Mouse (Mus musculus): ENCODE measurements around the gene Cfap61.

Gene Cfap61

DNA sequence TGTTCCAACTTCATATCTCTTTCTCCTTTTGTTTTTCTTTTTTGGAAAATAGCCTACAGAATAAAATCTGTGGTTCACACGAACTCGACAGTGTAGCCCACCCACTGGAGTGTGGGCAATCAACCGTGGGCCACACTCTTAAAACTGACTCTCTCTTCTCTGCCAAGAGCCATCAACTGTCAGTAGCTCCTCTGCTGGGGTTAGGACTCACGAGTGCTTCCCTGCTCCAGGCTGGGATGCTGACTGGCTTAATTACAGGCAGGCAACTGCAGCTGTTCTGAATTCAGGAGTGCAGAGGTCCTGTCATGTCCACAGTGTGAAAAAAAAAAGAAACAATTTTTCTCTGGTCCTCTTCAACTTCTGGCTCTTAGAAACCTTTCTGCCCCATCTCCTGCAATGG, 237.5 kb downstream of the Cfap61 start:
- no peak for DNase-seq

- DNase-seq: no peak
These were observed 239.6 kb downstream of the Cfap61 start for GRCm38 (mm10) chr2:146174173-146174572.

DNA sequence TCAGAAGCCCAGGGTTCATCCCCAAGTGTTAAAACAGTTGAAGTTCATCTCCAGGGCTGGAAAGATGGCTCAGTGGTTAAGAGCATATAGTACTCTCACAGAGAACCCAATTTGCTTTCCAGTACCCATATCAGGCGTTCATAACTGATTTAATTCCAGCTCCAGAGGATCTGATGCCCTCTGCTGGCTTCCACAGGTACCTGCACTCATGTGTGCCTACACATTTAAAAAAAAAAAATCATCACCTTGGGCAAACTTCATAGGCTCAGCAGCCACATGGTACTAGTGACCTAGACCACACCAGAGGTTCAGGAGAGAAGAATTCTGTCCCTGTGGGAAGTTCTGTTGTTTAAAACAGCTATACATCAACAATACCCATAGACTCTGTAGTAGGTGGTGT, 244.1 kb downstream of the Cfap61 start:
- DNase-seq: no peak

- no peak for DNase-seq
These were observed 249.5 kb downstream of the Cfap61 start for GRCm38 (mm10) chr2:146183830-146184793.

DNA sequence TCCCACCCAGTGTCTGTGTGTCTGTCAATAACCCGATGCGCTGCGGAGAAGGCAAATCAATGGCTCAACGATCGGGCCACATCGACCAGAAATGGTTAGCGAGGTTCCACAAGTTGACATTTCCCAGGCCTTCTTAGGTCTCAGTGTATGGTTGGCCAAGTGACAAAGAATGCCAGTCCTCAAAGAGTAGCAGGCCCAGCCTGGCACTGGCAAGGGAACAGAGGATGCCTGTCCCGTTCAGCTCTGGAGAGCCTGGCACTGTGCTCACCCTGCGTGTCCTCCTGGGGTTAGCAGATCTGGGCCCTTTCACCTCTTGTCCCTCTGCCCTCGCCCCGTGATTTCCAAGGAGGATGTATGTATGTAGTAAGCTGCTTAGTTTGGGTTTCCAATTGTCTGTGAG, 261.5 kb downstream of the Cfap61 start:
- DNase-seq: no peak

GRCm38 (mm10) chr2:146197947-146198346, 263.4 kb downstream of the Cfap61 start:
- DNase-seq: no peak

- no peak for DNase-seq
These were observed 276.4 kb downstream of the Cfap61 start for GRCm38 (mm10) chr2:146210968-146211367.

DNA sequence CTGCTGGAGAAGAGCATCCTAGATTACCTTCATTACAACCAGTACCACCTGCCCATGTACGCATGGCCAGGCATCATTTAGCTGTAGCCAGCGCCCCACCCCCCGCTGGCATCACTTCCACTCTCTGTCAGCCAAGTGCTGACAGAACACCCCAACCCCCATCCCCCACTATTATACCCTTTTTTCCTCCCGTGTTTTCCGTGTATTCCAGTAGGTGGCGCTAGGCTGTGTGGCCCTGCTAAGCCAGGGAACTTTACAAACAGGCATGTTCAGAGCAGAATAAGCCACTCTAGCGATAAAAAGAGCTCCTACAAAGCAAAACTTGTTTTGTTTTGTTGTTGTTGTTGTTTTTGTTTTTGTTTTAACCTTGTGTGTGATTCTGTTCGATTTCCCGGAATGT, 280.1 kb downstream of the Cfap61 start:
- DNase-seq: peak; percentile 26

DNA sequence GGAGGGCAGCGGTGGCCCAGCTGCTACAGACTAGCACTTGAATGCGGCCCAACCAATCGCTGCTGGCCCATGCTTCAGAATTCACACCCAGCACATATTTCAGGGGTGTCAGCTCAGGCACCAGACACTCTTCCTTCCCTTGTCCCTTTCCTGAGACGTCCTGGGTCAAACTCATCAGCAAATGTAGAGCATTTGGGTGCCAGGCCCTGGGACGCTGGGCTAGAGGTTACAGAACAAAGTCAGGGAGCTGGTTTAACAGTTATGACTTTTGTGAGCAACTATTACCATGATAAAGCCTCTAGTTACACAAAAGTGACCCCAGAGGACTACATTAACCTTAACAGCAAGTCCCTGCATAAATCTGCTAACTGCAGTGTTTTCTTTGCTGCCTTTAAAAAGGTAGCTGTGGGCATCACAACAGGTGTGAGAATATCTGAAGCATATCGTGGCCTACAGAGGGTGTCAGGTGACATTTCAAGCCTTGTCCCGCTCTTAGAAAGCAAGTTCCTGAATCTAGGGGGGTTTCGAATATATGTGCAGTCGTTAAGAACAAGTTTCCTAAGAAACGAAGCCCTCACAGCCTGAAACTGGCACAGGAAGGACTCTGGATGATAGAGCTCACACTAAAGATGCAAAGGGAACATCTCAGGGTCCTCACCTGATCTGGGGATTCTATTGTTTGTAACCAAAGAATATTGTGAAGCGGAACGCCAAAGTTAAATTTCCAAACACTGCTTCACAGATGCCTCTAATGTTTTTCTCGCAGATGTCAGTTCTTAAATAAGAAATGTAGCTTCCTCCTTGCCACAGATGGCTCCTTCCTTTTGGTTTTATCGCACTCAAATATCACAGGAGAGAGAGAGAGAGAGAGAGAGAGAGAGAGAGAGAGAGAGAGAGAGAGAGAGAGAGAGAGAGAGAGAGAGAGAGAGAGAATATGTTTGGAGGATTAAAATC, 281.8 kb downstream of the Cfap61 start:
- no peak for DNase-seq

- DNase-seq: no peak
These were observed 282.8 kb downstream of the Cfap61 start for GRCm38 (mm10) chr2:146217227-146217980.

- no peak for DNase-seq
These were observed 283.6 kb downstream of the Cfap61 start for GRCm38 (mm10) chr2:146218161-146218691.

DNA sequence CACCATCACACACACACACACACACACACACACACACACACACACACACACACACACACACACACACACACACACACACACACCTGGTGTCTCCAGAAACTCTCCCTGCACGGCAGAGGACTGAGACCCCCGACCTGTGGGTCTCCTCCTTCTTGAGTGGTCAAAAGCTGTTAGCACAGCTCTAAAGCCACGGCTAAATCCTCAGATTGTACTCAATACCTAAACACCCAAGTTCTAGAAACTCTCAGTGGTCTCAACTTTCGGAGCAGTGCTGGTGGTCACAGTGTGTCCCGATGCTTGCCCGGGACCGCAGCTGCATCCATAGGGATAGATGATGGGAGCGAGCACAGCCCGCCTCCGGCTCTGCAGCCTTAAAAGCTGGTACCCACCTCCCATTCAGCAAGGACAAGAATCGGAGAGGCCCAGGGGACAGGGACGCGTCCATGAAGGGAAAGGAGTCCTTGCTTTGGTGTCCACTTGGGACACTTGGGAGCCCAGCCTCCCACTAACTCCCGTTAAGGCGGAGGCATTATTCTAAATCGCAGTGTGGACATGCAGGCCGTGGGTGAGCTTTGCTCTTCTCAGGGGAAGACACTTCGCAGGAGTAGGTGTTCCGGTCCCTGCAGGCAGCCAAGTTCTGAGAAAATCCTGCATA, 284.4 kb downstream of the Cfap61 start:
- DNase-seq: no peak

- no peak for DNase-seq
These were observed 285.2 kb downstream of the Cfap61 start for GRCm38 (mm10) chr2:146219791-146220190.

DNA sequence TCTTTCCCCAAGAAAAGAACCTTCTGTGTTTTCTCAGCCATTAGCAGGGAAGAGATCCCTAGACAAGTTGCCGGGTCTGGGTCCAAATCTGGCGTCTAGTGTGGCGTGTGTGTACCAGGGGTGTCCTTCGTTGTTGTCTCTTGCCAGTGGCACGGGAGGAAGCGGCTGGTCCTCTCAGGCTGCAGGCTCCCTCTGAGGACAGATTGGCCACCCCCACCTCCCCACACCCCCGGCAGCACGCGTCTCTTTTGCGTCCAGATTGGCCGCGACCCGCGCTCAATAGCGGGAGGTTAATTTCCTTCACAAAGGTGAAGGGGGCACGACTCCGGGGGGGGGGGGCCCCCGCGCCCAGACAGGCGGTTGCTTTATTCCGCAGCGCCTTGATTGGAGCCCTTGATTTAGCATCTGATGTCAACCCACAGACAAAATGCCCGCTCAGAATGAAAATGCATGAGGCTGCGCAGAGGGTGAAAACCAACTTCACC, 286.0 kb downstream of the Cfap61 start:
- no peak for DNase-seq

DNA sequence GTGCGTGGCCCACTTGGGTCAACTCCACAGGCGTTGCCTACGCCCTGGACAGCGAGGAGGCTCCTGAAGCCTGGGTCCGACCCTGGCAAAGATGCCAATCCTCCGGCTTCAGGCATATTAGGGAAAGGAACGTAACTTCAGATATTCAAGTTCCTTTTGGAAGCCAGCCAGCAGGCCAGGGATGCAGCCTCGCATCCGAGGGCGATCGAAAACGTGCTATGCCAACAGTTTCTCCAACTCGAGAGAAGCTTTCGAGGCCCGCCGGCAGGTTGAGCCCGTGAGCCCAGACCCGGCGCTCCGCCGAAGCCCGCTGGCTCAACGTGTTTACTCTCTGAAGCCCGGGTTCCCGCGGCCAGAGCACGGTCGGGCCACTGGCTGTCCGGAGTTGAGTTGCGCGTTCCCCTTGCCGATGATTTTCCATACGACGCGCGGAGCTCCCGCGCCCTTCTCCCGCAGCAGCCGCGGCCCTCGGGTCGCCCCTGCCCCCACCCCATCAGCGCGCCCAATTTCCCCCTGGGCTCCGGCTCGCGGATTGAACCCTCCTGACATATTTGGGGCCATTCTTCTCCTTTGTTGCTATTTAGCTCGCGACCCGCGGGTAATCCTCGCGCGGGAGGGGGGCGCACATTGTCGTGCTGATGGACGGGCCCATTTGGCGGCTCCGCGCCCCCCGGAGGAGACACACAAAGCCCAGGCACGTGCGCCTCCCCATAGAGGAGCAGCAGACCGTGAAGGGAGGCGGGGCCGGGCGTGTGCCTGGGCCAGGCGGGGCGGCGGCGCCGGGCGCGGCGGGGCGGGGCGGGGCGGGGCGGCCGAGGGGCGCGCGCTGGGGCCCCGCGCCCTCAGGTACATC, 286.7 kb downstream of the Cfap61 start, which contains the start of gene Insm1:
Insm1 (plus strand) TSS at position 846 of the 853 bp plus-strand sequence.
- peak; percentile 24 for DNase-seq

DNA sequence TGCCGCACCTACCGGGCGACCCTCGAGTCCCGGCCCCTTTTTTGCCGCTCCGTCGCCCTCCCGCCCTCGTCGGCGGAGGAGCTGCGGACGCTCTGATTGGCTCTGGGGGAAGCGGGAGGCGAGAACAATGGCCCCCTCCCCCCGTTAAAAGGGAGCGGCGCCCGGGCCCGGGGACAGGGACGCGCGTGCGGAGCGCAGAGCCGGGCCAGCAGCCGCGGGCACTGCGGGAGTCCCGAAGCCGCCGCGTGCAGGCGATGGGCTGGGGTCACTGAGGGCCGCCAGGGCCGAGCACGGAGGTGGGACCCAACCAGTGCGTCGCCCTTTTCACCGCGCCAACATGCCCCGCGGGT, 287.3 kb downstream of the Cfap61 start:
- DNase-seq: no peak

DNA sequence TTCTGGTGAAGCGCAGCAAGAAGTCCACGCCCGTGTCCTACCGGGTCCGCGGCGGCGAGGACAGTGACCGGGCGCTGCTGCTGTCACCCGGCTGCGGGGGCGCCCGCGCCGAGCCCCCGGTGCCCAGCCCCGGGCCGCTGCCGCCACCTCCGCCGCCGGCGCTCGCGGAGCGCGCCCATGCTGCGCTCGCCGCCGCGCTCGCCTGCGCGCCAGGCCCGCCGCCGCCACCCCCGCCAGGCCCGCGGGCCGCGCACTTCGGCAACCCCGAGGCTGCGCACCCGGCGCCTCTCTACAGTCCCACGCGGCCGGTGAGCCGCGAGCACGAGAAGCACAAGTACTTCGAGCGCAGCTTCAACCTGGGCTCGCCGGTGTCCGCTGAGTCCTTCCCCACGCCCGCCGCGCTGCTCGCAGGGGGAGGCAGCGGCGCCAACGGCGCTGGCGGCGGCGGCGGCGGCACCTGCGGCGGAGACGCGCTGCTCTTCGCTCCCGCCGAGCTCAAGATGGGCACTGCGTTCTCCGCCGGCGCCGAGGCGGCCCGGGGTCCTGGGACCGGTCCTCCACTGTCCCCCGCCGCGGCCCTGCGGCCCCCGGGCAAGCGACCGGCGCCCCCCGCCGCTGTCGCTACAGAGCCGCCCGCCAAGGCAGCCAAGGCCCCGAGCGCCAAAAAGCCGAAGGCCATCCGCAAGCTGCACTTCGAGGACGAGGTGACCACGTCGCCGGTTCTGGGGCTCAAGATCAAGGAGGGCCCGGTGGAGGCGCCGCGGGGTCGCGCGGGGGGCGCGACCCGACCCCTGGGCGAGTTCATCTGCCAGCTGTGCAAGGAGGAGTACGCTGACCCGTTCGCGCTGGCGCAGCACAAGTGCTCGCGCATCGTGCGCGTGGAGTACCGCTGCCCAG, 287.9 kb downstream of the Cfap61 start:
- DNase-seq: no peak

DNA sequence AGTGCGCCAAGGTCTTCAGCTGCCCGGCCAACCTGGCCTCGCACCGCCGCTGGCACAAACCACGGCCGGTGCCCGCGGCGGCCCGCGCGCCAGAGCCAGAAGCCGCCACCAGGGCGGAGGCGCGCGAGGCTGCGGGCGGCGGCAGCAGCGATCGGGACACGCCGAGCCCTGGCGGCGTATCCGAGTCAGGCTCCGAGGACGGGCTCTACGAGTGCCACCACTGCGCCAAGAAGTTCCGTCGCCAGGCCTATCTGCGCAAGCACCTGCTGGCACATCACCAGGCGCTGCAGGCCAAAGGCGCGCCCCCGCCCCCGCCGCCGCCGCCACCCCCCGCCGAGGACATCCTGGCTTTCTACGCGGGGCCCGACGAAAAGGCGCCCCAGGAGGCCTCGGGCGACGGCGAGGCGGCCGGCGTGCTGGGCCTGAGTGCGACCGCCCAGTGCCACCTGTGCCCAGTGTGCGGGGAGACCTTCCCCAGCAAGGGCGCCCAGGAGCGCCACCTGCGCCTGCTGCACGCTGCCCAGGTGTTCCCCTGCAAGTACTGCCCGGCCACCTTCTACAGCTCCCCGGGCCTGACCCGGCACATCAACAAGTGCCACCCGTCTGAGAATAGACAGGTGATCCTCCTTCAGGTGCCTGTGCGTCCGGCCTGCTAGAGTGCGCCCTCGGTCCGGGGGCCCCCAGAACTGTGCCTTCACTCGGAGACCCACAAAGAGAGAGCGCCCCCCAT, 288.8 kb downstream of the Cfap61 start:
- no peak for DNase-seq

DNA sequence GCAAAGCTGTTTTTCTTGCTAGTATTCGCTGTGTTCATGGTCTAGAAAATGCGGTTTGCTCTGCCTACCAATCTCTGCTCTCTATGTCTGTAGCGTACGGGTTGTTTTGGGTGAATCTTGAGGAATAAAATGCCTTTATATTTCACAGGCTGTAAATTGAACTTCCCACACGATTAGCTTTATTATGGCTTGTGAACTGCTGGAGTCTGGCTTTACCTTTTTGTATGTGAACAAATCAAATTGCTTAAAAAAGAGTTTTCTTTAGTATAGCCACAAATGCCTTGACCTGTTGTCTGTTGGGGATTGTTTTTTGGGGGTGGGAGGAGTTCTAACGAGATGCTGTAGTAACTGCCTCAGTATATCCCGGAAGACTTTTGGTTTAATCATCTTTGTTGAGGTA, 289.6 kb downstream of the Cfap61 start:
- no peak for DNase-seq
